Mouse (Mus musculus) bone marrow macrophage, adult 2 months (primary cell): ENCODE data around the gene Tnip3.

Source experiments
- CTCF ChIP-seq: IDR thresholded peaks from 2 replicates; pipeline ENCODE4 v1.5.1; 2012; ENCODE audit warnings: low read depth, mild to moderate bottlenecking, low read length, moderate library complexity
- POLR2A ChIP-seq: IDR thresholded peaks from 2 replicates; pipeline ENCODE4 v1.6.1; 2012; ENCODE audit warnings: mild to moderate bottlenecking, low read depth, low read length, borderline replicate concordance

DNA sequence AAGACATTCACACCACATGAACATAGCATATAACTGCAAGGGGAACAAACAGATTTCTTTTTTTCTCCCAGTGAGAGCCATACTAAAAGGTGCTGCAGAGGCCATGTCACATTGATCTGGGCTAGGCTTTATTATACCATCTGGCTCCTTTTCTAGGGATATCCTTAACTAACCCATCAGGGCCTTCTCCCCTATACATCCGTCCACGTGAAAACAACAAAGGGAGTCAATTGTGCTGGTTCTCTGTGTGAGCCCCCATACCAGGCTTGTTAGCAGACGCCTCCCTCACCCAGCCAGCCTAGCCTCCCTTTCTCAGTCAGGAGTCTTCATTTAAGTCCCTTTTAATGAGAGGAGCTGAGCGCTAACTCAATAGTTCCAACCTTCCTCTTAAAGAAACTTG lies 119.0 kb downstream of the Tnip3 start:
- TF ChIP-seq CTCF (no peak), POLR2A (no peak)
